8 mouse cellular contexts compared by ENCODE assay signal in genomic region chr7:25395558-25396521, GRCm38 (mm10). TPM values are rescaled to one million over a fixed set of nuclear protein-coding genes. Genes with fewer than 3 reads are reported as not detected.
DNase-seq lines count a peak whose midpoint lies in the region; ATAC-seq and TF ChIP-seq lines count a peak whose summit lies in the region.

No protein-coding gene starts in this region.

- H3K9me3 ChIP-seq in ES-E14 (ENCODE audit: control insufficient read depth, insufficient read depth, low read depth, low read length), result no peaks in the 10 kb centered on the region
- H3K9me3 ChIP-seq in forebrain, embryonic 15.5 days, result no peaks in the 10 kb centered on the region
- no peaks in the 10 kb centered on the region for H3K9me3 ChIP-seq in lung, embryonic 14.5 days (ENCODE audit: low read depth, low read length)

- DNase-seq in ES-E14 (ENCODE audit: low read depth, low spot score), result peak; percentile 92
- DNase-seq in cerebellum, adult 11-12 months, result peak; percentile 96
- DNase-seq in heart, postnatal 36 days, result peak; percentile 95 to 98
- peak; percentile 95 to 96 for DNase-seq in layer of hippocampus, adult 2 months (ENCODE audit: low spot score in 2 of 2)
- peak; percentile 98 for DNase-seq in lung, embryonic 14.5 days
- DNase-seq in thymus, adult 2 months, result peak; percentile 91

- no peaks in the 10 kb centered on the region for H3K36me3 ChIP-seq in ES-E14 (ENCODE audit: control insufficient read depth, insufficient read depth, low read length, poor library complexity, severe bottlenecking)
- no peaks in the 10 kb centered on the region for H3K36me3 ChIP-seq in forebrain, embryonic 15.5 days
- no peaks in the 10 kb centered on the region for H3K36me3 ChIP-seq in lung, embryonic 14.5 days (ENCODE audit: insufficient read depth)
- H3K36me3 ChIP-seq in thymus, adult 2 months (ENCODE audit: control insufficient read depth, insufficient read depth, low read length), result no peaks in the 10 kb centered on the region

- peak overlapping the region; percentile 73 to 92 for H3K4me3 ChIP-seq in ES-E14 (ENCODE audit: insufficient read depth in 1 of 2, low read depth in 1 of 2, low read length in 2 of 2, poor library complexity in 1 of 2, severe bottlenecking in 1 of 2)
- H3K4me3 ChIP-seq in forebrain, embryonic 15.5 days, result peak overlapping the region; percentile 54
- H3K4me3 ChIP-seq in layer of hippocampus, adult 2 months, result peak overlapping the region; percentile 78
- peak overlapping the region; percentile 70 for H3K4me3 ChIP-seq in lung, embryonic 14.5 days (ENCODE audit: low read depth, low read length)
- peak overlapping the region; percentile 72 for H3K4me3 ChIP-seq in olfactory bulb, adult 2 months (ENCODE audit: insufficient read depth, low read depth, low read length)
- peak overlapping the region; percentile 81 for H3K4me3 ChIP-seq in thymus, adult 2 months (ENCODE audit: control insufficient read depth, insufficient read depth, low read length)

- peak overlapping the region; percentile 73 for H3K27ac ChIP-seq in ES-E14 (ENCODE audit: insufficient read depth, low read depth, low read length, poor library complexity, severe bottlenecking)
- peak overlapping the region; percentile 73 for H3K27ac ChIP-seq in forebrain, embryonic 15.5 days (replicated peaks)
- H3K27ac ChIP-seq in layer of hippocampus, adult 2 months, result peak overlapping the region; percentile 78
- peak overlapping the region; percentile 2; the same call in 1 of the 2 replicates for H3K27ac ChIP-seq in lung, embryonic 14.5 days (ENCODE audit: low read depth)
- H3K27ac ChIP-seq in olfactory bulb, adult 2 months (ENCODE audit: insufficient read depth, low read depth, low read length), result peak overlapping the region; percentile 59
- peak overlapping the region; percentile 53; the same call in 1 of the 2 replicates for H3K27ac ChIP-seq in thymus, adult 2 months (ENCODE audit: control insufficient read depth, insufficient read depth, low read length)

- 5% methylated on average over 52 of the region's 52 CpGs for WGBS in forebrain, embryonic 15.5 days
- WGBS in lung, embryonic 14.5 days, result 7% methylated on average over 52 of the region's 52 CpGs
- WGBS in olfactory bulb, adult 2 months, result 1% methylated on average over 52 of the region's 52 CpGs
- WGBS in thymus, adult 2 months, result 6% methylated on average over 52 of the region's 52 CpGs

- TF ChIP-seq CTCF in layer of hippocampus, adult 2 months (conservative IDR thresholded peaks at IDR 0.05), result no peak
- no peak for TF ChIP-seq CTCF in lung, embryonic 14.5 days (IDR thresholded peaks at IDR 0.05; ENCODE audit: low read depth)
- no peak for TF ChIP-seq CTCF in olfactory bulb, adult 2 months (IDR thresholded peaks at IDR 0.05; ENCODE audit: insufficient read depth, low read depth, low read length)
- no peak for TF ChIP-seq CTCF in thymus, adult 2 months (IDR thresholded peaks at IDR 0.05; ENCODE audit: borderline replicate concordance, control insufficient read depth, extremely low read depth, insufficient read depth, low read length, poor library complexity)

- peak; percentile 97 for ATAC-seq in forebrain, embryonic 15.5 days (replicated peaks)
- ATAC-seq in lung, embryonic 14.5 days (ENCODE audit: insufficient read depth), result peak; percentile 97

- intact Hi-C loops in heart, postnatal 36 days (cut with DNase I), result loop anchor here (5.0 kb wide), 2 partner anchors 79 to 1079 kb away; partner anchors contain the start of genes Megf8 and Zfp94

- H3K9ac ChIP-seq in ES-E14 (ENCODE audit: insufficient read depth, low read depth, low read length, poor library complexity, severe bottlenecking), result peak overlapping the region; percentile 76
- peak overlapping the region; percentile 63 for H3K9ac ChIP-seq in forebrain, embryonic 15.5 days (replicated peaks)
- H3K9ac ChIP-seq in lung, embryonic 14.5 days, result peak overlapping the region; percentile 65

- H3K4me1 ChIP-seq in ES-E14 (ENCODE audit: control insufficient read depth in 2 of 2, insufficient read depth in 2 of 2, low read length in 2 of 2, poor library complexity in 1 of 2), result peaks cover 2 to 7% of the 10 kb centered on the region in 2 experiments; a peak in 1 of 4 replicates
- peaks cover 31% of the 10 kb centered on the region for H3K4me1 ChIP-seq in forebrain, embryonic 15.5 days
- peaks cover 13% of the 10 kb centered on the region for H3K4me1 ChIP-seq in lung, embryonic 14.5 days (ENCODE audit: insufficient read depth)
- peaks cover 25% of the 10 kb centered on the region for H3K4me1 ChIP-seq in olfactory bulb, adult 2 months (ENCODE audit: control insufficient read depth, insufficient read depth, low read length)
- peaks cover 14% of the 10 kb centered on the region for H3K4me1 ChIP-seq in thymus, adult 2 months (replicated peaks; ENCODE audit: control insufficient read depth, insufficient read depth, low read length)

- in situ Hi-C loops in ES-E14 (cut with MboI; ENCODE audit: low sequenced_read_pairs in 2 of 2, unreplicated experiment in 2 of 2), result no loop called here

- no peaks in the 10 kb centered on the region for H3K27me3 ChIP-seq in forebrain, embryonic 15.5 days
- H3K27me3 ChIP-seq in lung, embryonic 14.5 days (ENCODE audit: insufficient read depth, low read length), result no peaks in the 10 kb centered on the region
- no peaks in the 10 kb centered on the region for H3K27me3 ChIP-seq in thymus, adult 2 months (ENCODE audit: control insufficient read depth, insufficient read depth, low read length)

- TF ChIP-seq POLR2A in olfactory bulb, adult 2 months (IDR thresholded peaks at IDR 0.05; ENCODE audit: insufficient read depth, low read depth, low read length), result no peak; the same call in 1 of the 2 replicates
- TF ChIP-seq POLR2A in thymus, adult 2 months (IDR thresholded peaks at IDR 0.05; ENCODE audit: control insufficient read depth, extremely low read depth, insufficient read depth, low read length, poor library complexity), result no peak; the same call in 1 of the 2 replicates

- H3K4me2 ChIP-seq in forebrain, embryonic 15.5 days (replicated peaks), result peak overlapping the region; percentile 54
- peak overlapping the region; percentile 79 for H3K4me2 ChIP-seq in lung, embryonic 14.5 days

TF ChIP-seq in ES-E14, 5 proteins besides CTCF, POLR2A, EP300 and RAD21:
- TF ChIP-seq CHD2 (IDR thresholded peaks at IDR 0.05; ENCODE audit: low read depth, low read length) (no peak), MAFK (IDR thresholded peaks at IDR 0.05; ENCODE audit: insufficient read depth, low read depth, low read length) (no peak), ZNF384 (IDR thresholded peaks at IDR 0.05; ENCODE audit: low read depth, low read length) (peak; percentile 99), HCFC1 (IDR thresholded peaks at IDR 0.05; ENCODE audit: borderline replicate concordance, insufficient read depth, low read length) (peak; percentile 24; the same call in 1 of the 2 replicates)

RNA-seq across cellular contexts. Expression of gene Lipe, which starts 2.7 kb away (rescaled TPM):
- 3.8 and 4.7 TPM in 2 replicates for total RNA-seq in ES-E14 (2012; rRNA removed)
- polyA plus RNA-seq in forebrain, embryonic 15.5 days (2015; fragmentation: Nextera tagmentation; extraction: Ambion mirVana), result 15.4 and 16.1 TPM in 2 replicates
- 10 to 100 TPM; 53.3 to 57.8 TPM for total RNA-seq in heart, postnatal 36 days (2021)
- total RNA-seq in layer of hippocampus, adult 2 months (2021), result 1 to 10 TPM; 9.1 to 10.0 TPM
- 3.8 and 4.0 TPM in 2 replicates for polyA plus RNA-seq in lung, embryonic 14.5 days (2014; fragmentation: Nextera tagmentation; extraction: Ambion mirVana)
- polyA plus RNA-seq in olfactory bulb, adult 2 months (2012; ENCODE audit: insufficient read depth, insufficient read length, low replicate concordance, missing spikeins), result not detected in 2 replicates
- polyA plus RNA-seq in thymus, adult 2 months (2012; rRNA removed), result 75.3 and 91.6 TPM in 2 replicates

RNA-seq across cellular contexts. Expression of gene Cxcl17, which starts 16.8 kb away (rescaled TPM):
- 0.31 TPM in 1 of 2 replicates, not detected in the other for total RNA-seq in ES-E14 (2012; rRNA removed)
- polyA plus RNA-seq in forebrain, embryonic 15.5 days (2015; fragmentation: Nextera tagmentation; extraction: Ambion mirVana), result 0.39 and 0.60 TPM in 2 replicates
- total RNA-seq in heart, postnatal 36 days (2021), result not detected
- not detected for total RNA-seq in layer of hippocampus, adult 2 months (2021)
- not detected in 2 replicates for polyA plus RNA-seq in lung, embryonic 14.5 days (2014; fragmentation: Nextera tagmentation; extraction: Ambion mirVana)
- not detected in 2 replicates for polyA plus RNA-seq in olfactory bulb, adult 2 months (2012; ENCODE audit: insufficient read depth, insufficient read length, low replicate concordance, missing spikeins)
- 0.56 and 1.2 TPM in 2 replicates for polyA plus RNA-seq in thymus, adult 2 months (2012; rRNA removed)

RNA-seq across cellular contexts. Expression of gene Cnfn, which starts 26.3 kb away (rescaled TPM):
- total RNA-seq in ES-E14 (2012; rRNA removed), result not detected in 2 replicates
- polyA plus RNA-seq in forebrain, embryonic 15.5 days (2015; fragmentation: Nextera tagmentation; extraction: Ambion mirVana), result not detected in 2 replicates
- not detected for total RNA-seq in heart, postnatal 36 days (2021)
- total RNA-seq in layer of hippocampus, adult 2 months (2021), result not detected
- polyA plus RNA-seq in lung, embryonic 14.5 days (2014; fragmentation: Nextera tagmentation; extraction: Ambion mirVana), result not detected in 2 replicates
- polyA plus RNA-seq in olfactory bulb, adult 2 months (2012; ENCODE audit: insufficient read depth, insufficient read length, low replicate concordance, missing spikeins), result not detected in 2 replicates
- 13.4 and 20.6 TPM in 2 replicates for polyA plus RNA-seq in thymus, adult 2 months (2012; rRNA removed)

Comparison
In these comparisons a context has a peak if more than half of its experiments do, and no peak if none do; other contexts are left out.
1. Peak in every context shown above with its lines: DNase-seq, ATAC-seq, H3K4me3 ChIP-seq and H3K27ac ChIP-seq.
2. H3K27ac ChIP-seq: peak in every context shown above with its lines; median percentile 78 in layer of hippocampus, adult 2 months; 73 in ES-E14; 73 in forebrain, embryonic 15.5 days; 59 in olfactory bulb, adult 2 months; 53 in thymus, adult 2 months; 2 in lung, embryonic 14.5 days.
3. RNA of gene Cnfn, which starts 26.3 kb away (polyA plus RNA-seq): 13.4 to 20.6 TPM in thymus, adult 2 months; not detected in forebrain, embryonic 15.5 days, not detected in lung, embryonic 14.5 days and not detected in olfactory bulb, adult 2 months; every median in the first group is over 10 times any median in the second.